Mouse (Mus musculus) kidney, postnatal 36 days (tissue): ENCODE measurements around the gene Cdh22.

Source experiments
- DNase-seq, 2 experiments: peaks; one replicate each; pipeline ENCODE4 v3.0.0; 2021 to 2022; ENCODE audit warnings: mixed read lengths in 2 of 2

Cdh22 gene

GRCm38 (mm10) chr2:165248967-165249366 lies 14.3 kb upstream of the Cdh22 start:
- DNase-seq = no peak

- DNase-seq = no peak
Observed at GRCm38 (mm10) chr2:165246349-165246748, 11.7 kb upstream of the Cdh22 start.

GRCm38 (mm10) chr2:165243122-165243720 lies 8.6 kb upstream of the Cdh22 start:
- no peak for DNase-seq

- DNase-seq = no peak
Observed at GRCm38 (mm10) chr2:165242575-165242974, 7.9 kb upstream of the Cdh22 start.

GRCm38 (mm10) chr2:165241786-165242185 lies 7.1 kb upstream of the Cdh22 start:
- no peak for DNase-seq

- no peak for DNase-seq
Observed at GRCm38 (mm10) chr2:165240371-165240770, 5.7 kb upstream of the Cdh22 start.

GRCm38 (mm10) chr2:165239533-165240144 lies 5.0 kb upstream of the Cdh22 start:
- peak in 1 of 2 experiments; percentile 37 for DNase-seq

- no peak for DNase-seq
Observed at GRCm38 (mm10) chr2:165238416-165239145, 3.9 kb upstream of the Cdh22 start.

- DNase-seq = no peak
Observed at GRCm38 (mm10) chr2:165234291-165234612, 401 bp downstream of the Cdh22 start.

GRCm38 (mm10) chr2:165233491-165234290 lies 962 bp downstream of the Cdh22 start:
- peak; percentile 24 to 83 for DNase-seq

- no peak for DNase-seq
Observed at GRCm38 (mm10) chr2:165229050-165229449, 5.6 kb downstream of the Cdh22 start.

- DNase-seq = no peak
Observed at GRCm38 (mm10) chr2:165223837-165224236, 10.8 kb downstream of the Cdh22 start.

- no peak for DNase-seq
Observed at GRCm38 (mm10) chr2:165221952-165222351, 12.7 kb downstream of the Cdh22 start.

- DNase-seq = no peak
Observed at GRCm38 (mm10) chr2:165220347-165220945, 14.2 kb downstream of the Cdh22 start.

GRCm38 (mm10) chr2:165218954-165219353 lies 15.7 kb downstream of the Cdh22 start:
- no peak for DNase-seq

- DNase-seq = no peak
Observed at GRCm38 (mm10) chr2:165217361-165218149, 17.1 kb downstream of the Cdh22 start.

GRCm38 (mm10) chr2:165215103-165215951 lies 19.3 kb downstream of the Cdh22 start:
- no peak for DNase-seq

GRCm38 (mm10) chr2:165211426-165212079 lies 23.1 kb downstream of the Cdh22 start:
- DNase-seq = no peak

- no peak for DNase-seq
Observed at GRCm38 (mm10) chr2:165210948-165211347, 23.7 kb downstream of the Cdh22 start.

GRCm38 (mm10) chr2:165207689-165208088 lies 27.0 kb downstream of the Cdh22 start:
- DNase-seq = no peak

- DNase-seq = no peak
Observed at GRCm38 (mm10) chr2:165207086-165207485, 27.6 kb downstream of the Cdh22 start.
